Mouse (Mus musculus): ENCODE results near the gene Adamtsl1.

Adamtsl1 gene

GRCm38 (mm10) chr4:86315122-86315521 is 801.1 kb downstream of the Adamtsl1 start:
- DNase-seq (ENCODE audit: low spot score) = no peak

DNA sequence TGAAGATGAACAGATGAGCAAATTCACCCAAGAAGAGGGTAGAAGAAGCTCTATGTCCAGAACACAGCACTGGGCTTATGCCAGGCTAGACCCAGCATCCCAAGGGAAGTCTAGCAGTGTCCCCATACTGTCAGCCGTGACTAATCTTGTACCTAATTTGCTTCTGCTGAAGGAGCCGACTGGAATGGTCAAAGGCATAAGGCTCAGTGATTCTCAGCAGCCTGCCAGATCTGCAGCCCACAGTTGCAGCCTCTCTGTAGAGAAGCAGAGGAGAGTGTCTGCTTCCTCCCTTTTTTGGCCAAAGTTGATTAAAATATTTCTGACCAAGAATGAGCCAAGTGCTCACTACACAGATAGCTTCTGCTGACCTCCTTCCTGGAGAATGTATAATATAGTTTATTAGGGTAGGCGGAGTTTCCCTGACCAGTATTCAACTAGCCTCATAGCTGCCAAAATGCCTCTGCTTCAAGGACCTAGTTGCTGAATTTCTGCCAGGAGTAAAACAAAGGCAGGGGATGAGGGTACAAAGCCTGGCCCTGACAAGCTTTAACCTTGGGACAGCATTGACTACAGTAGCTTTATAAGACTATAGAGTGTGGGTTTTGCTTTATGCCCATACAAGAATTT is 804.1 kb downstream of the Adamtsl1 start:
- no peak for DNase-seq (ENCODE audit: low spot score)

GRCm38 (mm10) chr4:86325411-86325810 is 811.4 kb downstream of the Adamtsl1 start:
- no peak for DNase-seq (ENCODE audit: low spot score)

- no peak for DNase-seq (ENCODE audit: low spot score)
Observed at GRCm38 (mm10) chr4:86326003-86326402, 812.0 kb downstream of the Adamtsl1 start.

- no peak for DNase-seq (ENCODE audit: low spot score)
Observed at GRCm38 (mm10) chr4:86326638-86327037, 812.7 kb downstream of the Adamtsl1 start.

DNA sequence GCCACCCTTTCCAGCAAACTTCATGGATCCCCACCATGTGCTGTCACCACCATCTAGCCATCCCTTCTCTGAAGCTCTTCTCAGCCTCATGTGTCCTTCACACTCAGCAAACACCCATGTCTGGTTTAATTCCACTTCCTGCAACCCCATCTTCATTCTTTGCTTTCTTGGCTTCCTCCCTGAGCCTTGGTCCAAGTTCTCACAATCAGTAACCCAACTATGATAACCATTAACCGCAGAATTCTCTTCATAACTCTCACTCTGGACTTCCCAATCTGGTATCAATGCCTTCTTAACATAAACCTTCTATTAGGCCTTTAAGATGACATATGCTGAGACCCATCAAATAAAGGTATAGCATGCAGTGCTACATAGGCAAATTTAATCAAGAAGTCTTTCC is 815.5 kb downstream of the Adamtsl1 start:
- no peak for DNase-seq (ENCODE audit: low spot score)

DNA sequence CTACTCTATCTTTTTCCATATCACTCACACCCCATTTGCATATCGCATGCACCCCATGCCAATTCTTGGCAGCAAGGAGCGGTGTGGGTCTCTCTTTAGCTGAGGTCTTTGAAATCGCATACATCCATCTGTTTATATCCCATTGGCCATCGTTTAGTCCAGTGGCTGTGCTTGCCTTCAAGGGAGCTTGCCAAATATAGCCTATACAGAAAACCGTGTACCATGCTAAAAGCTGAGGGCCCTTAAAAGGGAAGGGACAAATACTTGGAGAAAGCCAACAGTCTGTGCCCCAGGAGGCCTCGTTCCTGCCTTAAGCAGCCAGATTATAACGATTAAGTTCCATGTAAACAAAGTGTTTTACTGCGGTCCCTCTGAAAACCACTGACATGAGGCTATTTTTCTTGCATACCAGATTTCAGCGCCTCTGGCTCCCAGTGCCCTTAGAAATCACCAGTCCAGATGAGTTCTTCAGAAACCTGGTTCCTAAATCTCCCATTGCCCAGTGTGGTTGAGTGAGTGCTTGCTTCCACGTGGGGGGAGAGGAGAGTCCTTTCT is 822.0 kb downstream of the Adamtsl1 start:
- no peak for DNase-seq (ENCODE audit: low spot score)

DNA sequence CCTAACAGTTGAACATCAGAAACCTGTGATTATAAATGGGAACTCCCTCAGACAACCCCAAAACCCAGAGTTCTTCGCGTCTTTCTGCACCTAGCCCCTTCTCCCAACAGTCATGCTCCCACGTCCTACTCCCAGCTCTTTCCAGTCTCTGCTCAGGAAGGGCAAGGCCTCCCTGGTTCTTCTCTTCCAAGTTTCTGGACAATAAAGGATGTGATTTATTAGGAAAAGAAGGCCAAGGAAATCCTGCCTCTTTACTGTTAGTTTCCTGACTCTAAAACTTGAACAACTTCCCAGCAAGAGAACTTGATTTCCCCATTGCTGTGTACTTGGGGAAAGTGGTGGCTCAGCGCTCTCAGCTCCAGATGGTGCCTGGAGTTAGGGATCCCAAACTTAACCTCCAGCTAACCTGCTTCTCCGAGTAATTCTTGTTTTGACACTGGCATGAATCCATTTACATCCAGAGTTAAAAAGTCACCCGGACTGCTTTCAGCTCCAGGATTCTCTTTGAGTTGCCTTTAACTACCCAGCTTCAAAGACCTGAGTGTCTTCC is 823.3 kb downstream of the Adamtsl1 start:
- DNase-seq (ENCODE audit: low spot score) = no peak

GRCm38 (mm10) chr4:86349341-86349740 is 835.4 kb downstream of the Adamtsl1 start:
- no peak for DNase-seq (ENCODE audit: low spot score)

GRCm38 (mm10) chr4:86352121-86352520 is 838.1 kb downstream of the Adamtsl1 start:
- DNase-seq (ENCODE audit: low spot score) = no peak

GRCm38 (mm10) chr4:86353550-86353949 is 839.6 kb downstream of the Adamtsl1 start:
- no peak for DNase-seq (ENCODE audit: low spot score)

DNA sequence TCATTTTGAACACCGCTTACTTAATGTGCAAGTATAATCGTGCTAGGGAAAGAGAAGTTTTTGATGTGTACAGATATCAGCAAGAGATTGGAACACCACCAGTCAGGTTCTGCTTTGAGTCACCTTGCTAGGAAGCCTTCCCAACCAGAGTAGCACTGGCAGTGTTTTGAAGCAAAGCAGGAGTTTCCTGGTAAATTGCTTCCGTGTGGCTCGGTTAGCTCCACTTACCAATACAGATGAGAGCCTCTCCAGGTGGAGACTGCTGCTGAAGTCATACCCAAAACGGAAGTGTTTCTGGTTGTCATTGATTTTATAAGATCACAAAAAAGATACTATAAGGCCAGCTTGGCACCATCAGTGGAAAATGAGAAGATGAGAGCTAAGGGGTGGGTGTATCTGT is 845.4 kb downstream of the Adamtsl1 start:
- no peak for DNase-seq (ENCODE audit: low spot score)

- DNase-seq (ENCODE audit: low spot score) = no peak
Observed at GRCm38 (mm10) chr4:86369055-86369454, 855.1 kb downstream of the Adamtsl1 start.

- no peak for DNase-seq (ENCODE audit: low spot score)
Observed at GRCm38 (mm10) chr4:86373166-86373565, 859.2 kb downstream of the Adamtsl1 start.

DNA sequence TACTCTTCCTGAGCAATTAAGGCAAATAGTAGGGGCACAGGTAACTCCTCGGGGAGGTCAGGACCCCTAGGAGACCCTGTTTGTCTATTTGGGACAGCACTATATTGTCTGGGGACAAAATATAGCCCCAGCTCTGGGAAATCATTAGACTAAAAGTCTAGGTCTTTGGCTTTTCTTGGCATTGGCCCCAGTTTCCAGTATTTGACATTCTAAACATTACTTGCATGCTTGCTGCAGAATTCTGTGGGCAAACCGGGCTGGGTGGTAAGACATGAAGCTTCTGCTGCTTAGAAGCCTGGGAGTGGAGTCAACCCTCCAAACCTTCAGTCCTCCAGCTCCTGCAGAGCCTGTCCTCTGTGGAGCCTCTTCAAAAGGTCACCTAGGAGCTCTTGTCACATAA is 869.2 kb downstream of the Adamtsl1 start:
- no peak for DNase-seq (ENCODE audit: low spot score)

- no peak for DNase-seq (ENCODE audit: low spot score)
Observed at GRCm38 (mm10) chr4:86385121-86385520, 871.1 kb downstream of the Adamtsl1 start.

DNA sequence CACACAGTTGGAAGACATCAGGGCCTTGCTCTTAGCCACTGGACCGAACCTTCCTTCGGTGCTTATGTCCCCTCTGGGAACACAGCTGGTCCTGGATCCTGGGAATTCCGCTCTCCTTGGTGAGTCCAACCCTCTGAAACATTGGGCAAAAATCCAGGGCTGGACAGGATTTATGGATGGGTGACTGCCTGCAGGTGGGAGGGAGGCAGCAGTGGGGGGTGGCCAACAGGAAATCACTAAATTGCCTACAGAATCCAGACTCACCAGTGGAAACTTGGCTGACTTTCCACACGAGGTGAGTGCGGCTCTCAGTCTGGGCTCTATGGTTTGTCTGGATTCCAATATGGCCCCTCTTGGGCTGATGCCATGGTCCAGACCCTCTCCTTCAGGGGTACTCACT is 874.5 kb downstream of the Adamtsl1 start:
- no peak for DNase-seq (ENCODE audit: low spot score)

GRCm38 (mm10) chr4:86391176-86391575 is 877.2 kb downstream of the Adamtsl1 start:
- DNase-seq (ENCODE audit: low spot score) = no peak

- no peak for DNase-seq (ENCODE audit: low spot score)
Observed at GRCm38 (mm10) chr4:86395636-86396035, 881.7 kb downstream of the Adamtsl1 start.

GRCm38 (mm10) chr4:86396672-86397288 is 882.8 kb downstream of the Adamtsl1 start:
- no peak for DNase-seq (ENCODE audit: low spot score)

- DNase-seq (ENCODE audit: low spot score) = no peak
Observed at GRCm38 (mm10) chr4:86397470-86397869, 883.5 kb downstream of the Adamtsl1 start.

DNA sequence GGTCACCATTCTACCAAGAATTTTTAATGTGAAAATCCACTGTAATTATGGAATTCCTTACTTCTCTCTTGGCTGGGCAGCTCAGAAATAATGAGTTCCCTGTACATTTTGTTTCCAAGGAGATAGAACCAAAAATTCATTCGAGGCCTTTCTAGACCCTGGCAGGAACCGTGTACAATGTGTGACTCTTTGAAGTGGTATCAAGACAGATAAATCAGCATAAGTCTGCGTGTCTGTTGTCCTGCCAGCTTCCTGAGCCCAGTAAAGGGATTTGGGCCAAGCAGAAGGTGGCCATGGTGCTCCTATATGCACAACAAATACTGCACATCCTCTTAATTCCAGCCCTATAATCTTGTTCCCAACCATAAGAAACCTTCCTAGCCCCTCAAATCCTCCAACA is 887.1 kb downstream of the Adamtsl1 start:
- DNase-seq (ENCODE audit: low spot score) = no peak

- DNase-seq (ENCODE audit: low spot score) = no peak
Observed at GRCm38 (mm10) chr4:86406501-86407199, 892.7 kb downstream of the Adamtsl1 start.
